Mouse (Mus musculus): ENCODE results near the gene Ptpn13. TPM values are rescaled to one million over a fixed set of nuclear protein-coding genes. Genes with fewer than 3 reads are reported as not detected.

The Ptpn13 gene
- polyA plus RNA-seq, 1 experiment from 2014 or later = 3.9 TPM

DNA sequence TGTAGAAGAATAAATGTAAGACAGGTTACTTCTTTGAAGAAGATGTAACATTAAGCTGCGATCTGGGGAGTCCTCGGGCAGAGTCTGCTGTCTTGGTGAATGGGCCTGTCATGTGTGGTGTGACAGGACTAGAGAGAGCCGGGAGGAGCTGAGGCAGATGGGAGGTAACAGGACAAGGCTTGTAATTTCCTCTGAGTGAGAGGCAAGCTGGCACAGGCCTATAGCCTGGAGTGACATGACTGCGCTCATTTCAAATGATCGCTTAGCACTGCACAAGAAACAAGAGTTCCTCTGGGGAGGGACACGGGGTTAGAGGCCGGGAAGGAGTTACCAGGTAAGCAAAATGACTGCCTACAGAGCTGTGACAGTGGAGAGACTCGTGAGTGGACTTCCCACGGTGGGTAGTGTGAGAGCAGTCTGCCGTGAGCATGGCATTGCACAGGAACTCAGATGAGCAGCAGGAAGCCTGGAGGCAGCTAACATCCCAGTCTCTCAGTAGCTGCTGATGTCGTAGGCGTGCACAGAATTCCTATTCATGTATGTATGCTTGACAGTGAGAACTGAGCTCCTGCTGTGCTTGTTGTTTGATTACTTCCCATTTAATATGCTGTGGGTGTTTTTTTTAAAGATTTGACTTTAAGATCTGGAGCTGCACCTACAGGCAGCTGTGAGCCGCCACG, 171.6 kb downstream of the Ptpn13 start:
- H3K4me2 ChIP-seq (ENCODE audit: low read length) = no peak overlapping the region
- no peaks in the 10 kb centered on the region for H3K36me3 ChIP-seq (ENCODE audit: control insufficient read depth, insufficient read depth, low read length)
- H3K9ac ChIP-seq (ENCODE audit: low read depth, low read length) = no peak overlapping the region
- peaks cover 10% of the 10 kb centered on the region; the same call in 1 of the 2 replicates for H3K4me1 ChIP-seq (ENCODE audit: control insufficient read depth, insufficient read depth, low read length)
- H3K4me3 ChIP-seq (ENCODE audit: low read depth, low read length) = no peak overlapping the region
- H3K27me3 ChIP-seq (ENCODE audit: control insufficient read depth, insufficient read depth, low read depth, low read length) = no peaks in the 10 kb centered on the region
- ATAC-seq = peak; percentile 58
- 58% methylated on average over 14 of the region's 14 CpGs for WGBS
- no peaks in the 10 kb centered on the region for H3K9me3 ChIP-seq (replicated peaks; ENCODE audit: control insufficient read depth, low read length, poor library complexity, severe bottlenecking)
- H3K27ac ChIP-seq (ENCODE audit: low read length) = peak overlapping the region; percentile 47

DNA sequence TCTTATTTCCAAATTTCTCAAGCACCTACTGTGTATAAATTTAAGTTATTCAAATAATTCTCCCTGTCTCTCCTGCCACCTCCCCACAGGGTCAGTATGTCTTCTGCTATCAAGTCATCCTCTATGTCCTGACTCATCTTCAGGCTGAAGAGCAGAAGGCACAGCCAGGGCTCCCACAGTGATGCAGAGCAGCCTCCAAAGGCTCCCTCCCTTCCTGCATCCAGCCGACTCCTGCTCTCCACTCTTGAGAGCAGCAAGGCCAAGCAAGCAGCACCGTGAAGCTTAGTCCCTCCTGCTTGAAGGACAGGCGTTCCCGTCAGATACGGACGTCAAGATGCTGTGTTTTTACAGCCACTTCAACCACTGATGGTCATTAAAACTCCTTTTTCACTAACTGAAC, 172.6 kb downstream of the Ptpn13 start:
- no peak overlapping the region for H3K4me2 ChIP-seq (ENCODE audit: low read length)
- ATAC-seq = no peak
- H3K36me3 ChIP-seq (ENCODE audit: control insufficient read depth, insufficient read depth, low read length) = no peaks in the 10 kb centered on the region
- H3K9me3 ChIP-seq (replicated peaks; ENCODE audit: control insufficient read depth, low read length, poor library complexity, severe bottlenecking) = no peaks in the 10 kb centered on the region
- no peak overlapping the region for H3K27ac ChIP-seq (ENCODE audit: low read length)
- no peak overlapping the region for H3K9ac ChIP-seq (ENCODE audit: low read depth, low read length)
- H3K4me3 ChIP-seq (ENCODE audit: low read depth, low read length) = no peak overlapping the region
- WGBS = 62% methylated on average over 6 of the region's 6 CpGs
- H3K4me1 ChIP-seq (ENCODE audit: control insufficient read depth, insufficient read depth, low read length) = peaks cover 10% of the 10 kb centered on the region; the same call in 1 of the 2 replicates
- no peaks in the 10 kb centered on the region for H3K27me3 ChIP-seq (ENCODE audit: control insufficient read depth, insufficient read depth, low read depth, low read length)

DNA sequence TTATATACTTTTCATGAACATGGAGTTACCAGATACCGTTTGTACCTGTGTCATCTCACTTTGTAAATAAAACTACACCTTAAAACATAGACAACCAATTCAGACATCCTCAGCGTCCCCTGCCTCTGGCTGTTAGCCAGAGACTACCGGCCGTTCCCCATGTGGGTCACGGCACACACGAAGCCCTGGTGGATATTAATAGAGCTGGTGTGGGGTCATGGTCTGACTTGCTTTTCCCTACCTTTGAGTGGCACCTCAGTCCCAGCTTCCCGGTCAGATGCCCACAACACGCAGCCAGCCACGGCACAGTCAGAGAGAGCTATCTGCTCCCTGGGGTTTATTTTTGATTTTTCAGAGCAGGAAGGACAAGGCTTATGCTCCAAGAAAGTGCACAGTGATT, 173.3 kb downstream of the Ptpn13 start:
- peaks cover 10% of the 10 kb centered on the region; the same call in 1 of the 2 replicates for H3K4me1 ChIP-seq (ENCODE audit: control insufficient read depth, insufficient read depth, low read length)
- no peaks in the 10 kb centered on the region for H3K27me3 ChIP-seq (ENCODE audit: control insufficient read depth, insufficient read depth, low read depth, low read length)
- no peak for ATAC-seq
- no peak overlapping the region for H3K27ac ChIP-seq (ENCODE audit: low read length)
- H3K4me3 ChIP-seq (ENCODE audit: low read depth, low read length) = no peak overlapping the region
- no peak overlapping the region for H3K4me2 ChIP-seq (ENCODE audit: low read length)
- no peaks in the 10 kb centered on the region for H3K9me3 ChIP-seq (replicated peaks; ENCODE audit: control insufficient read depth, low read length, poor library complexity, severe bottlenecking)
- WGBS = 80% methylated on average over 9 of the region's 9 CpGs
- H3K9ac ChIP-seq (ENCODE audit: low read depth, low read length) = no peak overlapping the region
- H3K36me3 ChIP-seq (ENCODE audit: control insufficient read depth, insufficient read depth, low read length) = no peaks in the 10 kb centered on the region

DNA sequence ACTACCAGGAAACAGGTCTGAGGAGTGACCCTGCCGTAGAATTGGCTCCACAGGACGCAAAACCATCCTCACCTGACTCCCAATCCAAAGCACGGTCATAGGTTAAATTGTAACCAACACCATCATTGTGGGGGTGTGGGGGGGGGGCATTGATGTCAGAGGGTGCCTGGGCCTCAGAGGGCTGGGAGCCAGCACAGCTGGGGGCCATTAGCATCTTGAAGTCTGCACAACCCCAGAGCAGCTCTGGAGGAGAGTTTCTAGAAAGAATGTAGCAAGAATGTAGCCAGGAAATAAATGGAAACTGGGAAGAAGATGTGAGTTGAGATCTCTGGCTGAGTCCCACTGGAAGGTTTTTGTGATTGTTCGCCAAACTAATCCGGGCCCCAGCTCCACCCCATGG, 173.9 kb downstream of the Ptpn13 start:
- ATAC-seq = no peak
- H3K36me3 ChIP-seq (ENCODE audit: control insufficient read depth, insufficient read depth, low read length) = no peaks in the 10 kb centered on the region

DNA sequence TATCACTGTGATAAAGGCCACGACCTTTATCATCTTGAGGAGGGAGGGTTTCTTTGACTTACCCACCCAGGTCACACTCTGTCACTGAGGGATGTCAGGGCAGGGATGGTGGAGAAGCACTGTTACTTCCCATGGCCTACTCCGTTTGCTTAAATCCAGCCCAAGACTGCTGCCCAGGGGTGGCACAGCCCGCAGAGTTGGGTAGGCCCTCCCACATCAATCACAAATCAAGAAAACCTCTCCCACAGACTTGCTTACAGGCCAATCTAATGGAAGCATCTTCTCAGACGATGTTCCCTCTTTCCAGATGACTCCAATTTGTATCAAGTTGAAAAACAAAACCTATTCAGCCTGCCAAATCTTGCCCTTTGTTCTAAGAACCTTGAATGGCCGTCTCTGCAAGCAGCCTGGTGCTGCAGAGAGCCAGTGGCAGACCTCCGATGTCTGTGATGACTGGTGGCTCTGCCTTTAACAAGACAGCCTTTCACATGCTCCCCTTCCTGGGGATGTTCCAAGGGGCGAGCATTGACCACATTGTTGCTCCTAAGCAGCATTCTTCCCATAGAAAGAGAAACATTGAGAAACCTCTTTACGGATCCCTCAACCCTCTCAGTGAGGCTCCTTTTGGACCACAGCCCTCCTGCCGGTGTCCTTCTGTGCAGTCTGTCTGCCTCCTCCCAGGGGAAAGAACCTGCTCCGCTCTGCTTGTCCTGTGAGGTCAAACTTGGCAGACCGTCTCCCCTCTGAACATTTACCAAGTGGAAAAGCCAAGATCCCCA, 178.3 kb downstream of the Ptpn13 start:
- Histone ChIP-seq H3K27me3 (ENCODE audit: control insufficient read depth, insufficient read depth, low read depth, low read length) (no peaks in the 10 kb centered on the region), H3K36me3 (ENCODE audit: control insufficient read depth, insufficient read depth, low read length) (no peaks in the 10 kb centered on the region), H3K4me2 (ENCODE audit: low read length) (no peak overlapping the region), H3K4me1 (ENCODE audit: control insufficient read depth, insufficient read depth, low read length) (peaks cover 2% of the 10 kb centered on the region; the same call in 1 of the 2 replicates), H3K27ac (ENCODE audit: low read length) (no peak overlapping the region), H3K9me3 (replicated peaks; ENCODE audit: control insufficient read depth, low read length, poor library complexity, severe bottlenecking) (no peaks in the 10 kb centered on the region), H3K9ac (ENCODE audit: low read depth, low read length) (no peak overlapping the region), H3K4me3 (ENCODE audit: low read depth, low read length) (no peak overlapping the region)
- peak; percentile 72 for ATAC-seq
- WGBS = 32% methylated on average over 11 of the region's 11 CpGs

More for the DNA sequence above, 173.9 kb downstream of the Ptpn13 start:
- no peaks in the 10 kb centered on the region for H3K27me3 ChIP-seq (ENCODE audit: control insufficient read depth, insufficient read depth, low read depth, low read length)
- WGBS = 84% methylated on average over 5 of the region's 5 CpGs
- no peaks in the 10 kb centered on the region for H3K9me3 ChIP-seq (replicated peaks; ENCODE audit: control insufficient read depth, low read length, poor library complexity, severe bottlenecking)
- no peak overlapping the region for H3K9ac ChIP-seq (ENCODE audit: low read depth, low read length)
- H3K4me1 ChIP-seq (ENCODE audit: control insufficient read depth, insufficient read depth, low read length) = peaks cover 10% of the 10 kb centered on the region; the same call in 1 of the 2 replicates
- H3K4me3 ChIP-seq (ENCODE audit: low read depth, low read length) = no peak overlapping the region
- no peak overlapping the region for H3K27ac ChIP-seq (ENCODE audit: low read length)
- H3K4me2 ChIP-seq (ENCODE audit: low read length) = no peak overlapping the region

GRCm38 (mm10) chr5:103605707-103606106, 180.7 kb downstream of the Ptpn13 start:
- no peak overlapping the region for H3K9ac ChIP-seq (ENCODE audit: low read depth, low read length)
- H3K4me3 ChIP-seq (ENCODE audit: low read depth, low read length) = no peak overlapping the region
- WGBS = 82% methylated on average over 7 of the region's 7 CpGs
- H3K27me3 ChIP-seq (ENCODE audit: control insufficient read depth, insufficient read depth, low read depth, low read length) = no peaks in the 10 kb centered on the region
- no peak for ATAC-seq
- no peak overlapping the region for H3K27ac ChIP-seq (ENCODE audit: low read length)
- H3K36me3 ChIP-seq (ENCODE audit: control insufficient read depth, insufficient read depth, low read length) = no peaks in the 10 kb centered on the region
- H3K4me1 ChIP-seq (ENCODE audit: control insufficient read depth, insufficient read depth, low read length) = peaks cover 2% of the 10 kb centered on the region; the same call in 1 of the 2 replicates
- no peak overlapping the region for H3K4me2 ChIP-seq (ENCODE audit: low read length)
- H3K9me3 ChIP-seq (replicated peaks; ENCODE audit: control insufficient read depth, low read length, poor library complexity, severe bottlenecking) = no peaks in the 10 kb centered on the region

GRCm38 (mm10) chr5:103610148-103610547, 185.2 kb downstream of the Ptpn13 start:
- Histone ChIP-seq H3K4me3 (ENCODE audit: low read depth, low read length) (no peak overlapping the region), H3K4me1 (ENCODE audit: control insufficient read depth, insufficient read depth, low read length) (no peaks in the 10 kb centered on the region), H3K27me3 (ENCODE audit: control insufficient read depth, insufficient read depth, low read depth, low read length) (no peaks in the 10 kb centered on the region), H3K9me3 (replicated peaks; ENCODE audit: control insufficient read depth, low read length, poor library complexity, severe bottlenecking) (no peaks in the 10 kb centered on the region), H3K36me3 (ENCODE audit: control insufficient read depth, insufficient read depth, low read length) (no peaks in the 10 kb centered on the region), H3K9ac (ENCODE audit: low read depth, low read length) (no peak overlapping the region), H3K27ac (ENCODE audit: low read length) (no peak overlapping the region), H3K4me2 (ENCODE audit: low read length) (no peak overlapping the region)
- WGBS = 68% methylated on average over 5 of the region's 5 CpGs
- no peak for ATAC-seq

GRCm38 (mm10) chr5:103610856-103611472, 186.0 kb downstream of the Ptpn13 start:
- H3K4me3 ChIP-seq (ENCODE audit: low read depth, low read length) = no peak overlapping the region
- H3K4me1 ChIP-seq (ENCODE audit: control insufficient read depth, insufficient read depth, low read length) = no peaks in the 10 kb centered on the region
- 92% methylated on average over 10 of the region's 10 CpGs for WGBS
- no peak for ATAC-seq
- no peak overlapping the region for H3K9ac ChIP-seq (ENCODE audit: low read depth, low read length)
- no peak overlapping the region for H3K27ac ChIP-seq (ENCODE audit: low read length)
- no peaks in the 10 kb centered on the region for H3K27me3 ChIP-seq (ENCODE audit: control insufficient read depth, insufficient read depth, low read depth, low read length)
- no peaks in the 10 kb centered on the region for H3K9me3 ChIP-seq (replicated peaks; ENCODE audit: control insufficient read depth, low read length, poor library complexity, severe bottlenecking)
- no peak overlapping the region for H3K4me2 ChIP-seq (ENCODE audit: low read length)
- no peaks in the 10 kb centered on the region for H3K36me3 ChIP-seq (ENCODE audit: control insufficient read depth, insufficient read depth, low read length)

DNA sequence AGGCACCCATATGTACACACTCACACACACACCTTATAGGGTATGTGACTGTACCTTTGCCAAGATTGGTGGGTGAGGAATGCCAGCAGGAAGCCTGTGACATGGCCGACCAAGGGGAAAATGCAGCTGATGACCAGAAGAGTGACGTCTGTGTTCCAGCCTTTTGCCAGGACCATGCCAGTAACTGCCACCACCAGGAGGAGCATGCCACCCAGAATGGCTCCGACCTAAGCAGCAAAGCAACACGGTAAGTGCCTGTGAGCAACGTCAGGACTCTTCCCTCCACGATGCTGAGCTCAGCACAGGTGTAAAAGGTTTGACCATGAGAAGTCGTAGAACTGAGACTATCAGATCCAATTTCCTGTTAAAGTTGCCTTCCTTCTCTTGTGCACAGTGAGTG, 187.3 kb downstream of the Ptpn13 start:
- H3K4me2 ChIP-seq (ENCODE audit: low read length) = no peak overlapping the region
- no peaks in the 10 kb centered on the region for H3K27me3 ChIP-seq (ENCODE audit: control insufficient read depth, insufficient read depth, low read depth, low read length)
- H3K4me3 ChIP-seq (ENCODE audit: low read depth, low read length) = no peak overlapping the region
- H3K4me1 ChIP-seq (ENCODE audit: control insufficient read depth, insufficient read depth, low read length) = no peaks in the 10 kb centered on the region
- H3K9ac ChIP-seq (ENCODE audit: low read depth, low read length) = no peak overlapping the region
- no peaks in the 10 kb centered on the region for H3K9me3 ChIP-seq (replicated peaks; ENCODE audit: control insufficient read depth, low read length, poor library complexity, severe bottlenecking)
- H3K36me3 ChIP-seq (ENCODE audit: control insufficient read depth, insufficient read depth, low read length) = no peaks in the 10 kb centered on the region
- H3K27ac ChIP-seq (ENCODE audit: low read length) = no peak overlapping the region
- no peak for ATAC-seq
- WGBS = 87% methylated on average over 7 of the region's 7 CpGs

Data from midbrain, embryonic 16.5 days (tissue).